Mouse (Mus musculus) right cerebral cortex, postnatal 25 days (tissue): ENCODE measurements at regions not wholly inside any gene's neighbourhood (a gene's known extent, or its start where the extent isn't known, plus 50 kb on each side); places are given as distances from the start of the nearest gene placed in this dataset.

Source experiments
- DNase-seq: peaks from one replicate; pipeline ENCODE4 v3.0.0; 2022

GRCm38 (mm10) chr7:71409903-71410302 lies 58.6 kb upstream of the Gm10295 start:
- no peak for DNase-seq

DNA sequence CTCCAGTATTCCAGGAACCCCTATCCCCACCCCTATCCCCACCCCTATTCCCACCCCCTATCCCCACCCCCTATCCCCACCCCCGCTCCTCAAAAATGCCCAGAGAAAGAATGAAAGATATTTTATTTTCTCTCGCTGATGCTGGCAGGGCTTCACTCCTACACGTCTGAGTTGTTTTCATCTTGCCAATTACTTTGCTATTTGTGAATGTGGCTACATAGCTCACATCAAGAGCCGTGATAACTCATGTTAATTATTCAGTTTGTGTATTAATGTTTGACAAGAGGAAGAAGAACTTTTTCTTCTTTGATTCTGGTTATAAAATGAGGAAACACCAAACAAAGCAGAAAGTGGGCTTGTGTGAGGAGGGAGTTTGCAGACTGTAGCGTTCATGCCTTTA lies 57.8 kb upstream of the Gm10295 start:
- no peak for DNase-seq

GRCm38 (mm10) chr7:71406283-71406682 lies 55.0 kb upstream of the Gm10295 start:
- DNase-seq: no peak
